Mouse (Mus musculus) A20 (cell line): Measurements from ENCODE around the gene Supt6.

Source experiments
- DNase-seq: peaks from one replicate; pipeline ENCODE4 v3.0.0-alpha.2; 2011; ENCODE audit warnings: low read depth, low spot score

The Supt6 gene

DNA sequence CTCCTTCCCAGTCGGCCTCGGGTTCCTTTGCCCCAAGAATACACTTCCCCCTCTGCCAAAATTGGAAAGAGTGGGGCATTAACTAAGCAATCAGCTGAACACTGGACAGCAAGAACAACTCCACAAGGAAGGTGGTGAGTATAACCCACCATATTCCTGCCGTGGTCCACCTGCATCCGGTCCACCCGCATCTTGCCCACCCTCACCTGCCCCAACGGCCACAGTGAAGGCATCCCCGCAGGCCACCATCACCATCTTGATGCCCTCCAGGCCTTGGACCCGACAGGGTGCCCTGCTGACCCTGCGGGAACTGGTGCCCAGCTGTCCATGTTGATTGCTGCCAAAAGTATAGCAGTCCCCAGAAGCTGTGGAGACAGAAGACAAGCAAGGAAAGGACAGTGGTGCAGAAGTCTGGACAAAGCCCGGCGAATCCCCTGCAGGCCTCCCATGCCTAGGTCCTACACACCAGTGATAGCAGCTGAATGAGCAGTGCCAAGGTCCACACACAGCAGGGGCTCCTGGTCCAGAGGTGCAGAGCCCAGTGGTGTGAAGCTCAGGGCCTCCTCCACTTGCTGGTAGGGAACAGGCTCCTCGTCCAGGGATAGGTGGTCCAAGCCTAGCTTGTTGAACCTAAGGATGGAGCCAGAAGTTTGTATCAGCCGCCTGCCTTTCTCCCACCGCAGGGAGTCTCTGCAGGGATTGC lies 78.4 kb downstream of the Supt6 start:
- DNase-seq = no peak

DNA sequence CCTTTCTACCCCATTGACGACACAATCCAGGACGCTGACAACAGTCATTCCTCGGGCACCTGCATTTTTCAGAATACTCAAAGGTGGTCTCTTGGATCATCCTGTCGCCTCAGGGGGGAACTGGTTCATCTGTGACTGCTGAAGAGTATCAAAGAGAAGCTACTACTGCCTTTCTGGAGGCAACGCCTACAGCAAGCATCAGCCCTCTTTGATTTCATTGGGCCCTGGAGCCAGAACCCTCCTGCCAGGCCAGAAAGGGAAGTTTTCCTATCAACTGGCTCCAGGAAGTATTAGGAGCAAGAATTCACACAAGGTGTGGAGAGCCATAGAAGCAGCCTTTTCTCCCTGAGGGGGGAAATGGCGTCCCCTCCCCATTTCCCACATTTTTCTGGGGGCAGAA lies 79.1 kb downstream of the Supt6 start:
- DNase-seq = no peak

DNA sequence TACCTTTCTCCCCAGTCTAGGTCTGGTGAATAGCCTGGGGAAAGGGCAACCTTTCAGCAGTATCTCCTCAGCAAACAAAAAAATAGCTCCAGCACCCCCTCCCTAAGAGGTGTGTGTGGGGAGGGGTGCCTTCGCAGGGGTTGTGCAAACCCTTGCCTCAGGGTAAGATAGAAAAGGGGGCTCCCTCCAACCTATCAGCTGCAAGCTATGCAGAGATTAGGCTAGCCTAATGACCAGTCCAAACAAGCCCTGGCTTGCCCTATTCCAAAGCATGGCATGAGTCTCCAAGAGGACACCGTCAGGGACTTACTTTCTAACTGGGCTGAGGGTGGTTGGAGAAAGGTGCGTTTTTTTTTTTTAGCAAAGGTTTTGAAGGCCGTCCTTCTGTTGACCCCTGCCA lies 79.6 kb downstream of the Supt6 start:
- DNase-seq = no peak

DNA sequence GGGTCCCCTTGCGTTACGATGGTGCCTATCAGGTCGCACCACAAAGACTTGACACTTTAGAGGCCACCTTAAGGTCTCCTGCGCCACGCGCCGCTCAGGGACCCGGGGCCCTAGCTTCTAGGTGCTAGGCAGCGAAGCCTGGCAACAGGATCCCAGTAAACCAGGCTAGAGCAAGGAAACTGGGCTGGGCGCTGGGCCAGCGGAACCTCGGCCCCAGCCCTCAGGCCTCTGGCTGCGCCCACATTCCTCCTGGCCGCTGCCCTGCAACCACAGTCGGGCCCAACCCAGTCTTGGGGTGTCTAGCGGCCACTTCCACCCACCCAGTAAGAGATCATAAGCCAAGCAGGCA lies 80.1 kb downstream of the Supt6 start:
- DNase-seq = no peak

DNA sequence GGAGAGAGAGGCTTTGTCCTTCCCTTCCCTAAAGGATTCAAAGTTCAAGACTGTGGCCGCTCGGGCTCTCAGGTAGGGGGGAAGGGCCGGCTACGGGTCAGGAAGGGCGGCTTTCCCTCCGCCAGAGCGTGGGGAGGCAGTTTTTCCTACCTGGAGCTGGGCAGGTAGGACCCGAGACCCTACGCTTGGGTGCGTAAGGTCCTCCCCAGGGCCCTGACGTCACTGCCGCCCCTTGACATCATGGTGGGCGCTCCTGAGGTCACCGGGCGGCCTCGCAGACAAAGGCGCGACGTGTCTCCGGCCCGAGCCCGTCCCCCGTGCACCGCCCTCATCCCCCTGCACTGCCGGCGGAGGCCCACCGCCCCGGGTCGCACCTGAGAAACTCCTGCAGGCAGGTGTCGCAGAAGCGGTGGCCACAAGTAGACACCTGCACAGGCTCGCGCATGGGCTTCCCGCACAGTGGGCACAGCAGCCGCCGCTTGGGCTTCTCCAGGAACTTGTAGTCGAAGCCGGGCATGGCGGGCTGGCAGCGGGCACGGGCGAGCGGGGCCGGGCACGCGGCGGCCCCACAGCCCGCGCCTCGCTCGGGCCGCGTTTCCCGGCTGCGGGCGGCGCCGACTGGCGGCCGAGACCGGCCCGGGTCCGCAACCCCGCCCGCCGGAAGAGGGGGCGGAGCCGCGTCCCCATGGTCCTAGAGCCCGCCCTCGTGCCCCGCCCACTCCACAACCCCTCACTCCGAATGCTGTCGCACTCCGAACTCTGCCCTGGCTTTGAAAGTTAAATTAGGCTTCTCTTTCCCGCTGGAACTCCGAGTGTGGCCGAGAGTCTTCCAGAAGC lies 80.6 kb downstream of the Supt6 start, which contains the start of gene Traf4:
Gene Traf4, minus strand, starts transcription at position 666 of the 837 bp plus-strand sequence.
- DNase-seq = peak; percentile 86

DNA sequence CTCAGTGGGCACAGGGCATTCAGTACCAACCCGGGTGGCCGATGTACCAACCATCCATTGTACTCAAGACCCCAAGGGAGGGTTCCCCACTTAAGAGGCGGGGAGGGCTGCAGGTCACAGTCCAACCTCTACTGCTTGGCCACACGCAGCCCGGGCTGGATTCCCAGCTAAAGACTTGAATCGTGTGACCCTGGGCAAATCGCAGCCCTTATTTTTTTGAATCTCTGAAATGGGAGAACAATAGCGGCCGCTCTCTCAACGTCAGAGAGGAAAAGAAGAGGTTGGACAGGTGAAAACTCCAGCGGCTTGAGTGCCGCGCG lies 81.2 kb downstream of the Supt6 start:
- DNase-seq = no peak

DNA sequence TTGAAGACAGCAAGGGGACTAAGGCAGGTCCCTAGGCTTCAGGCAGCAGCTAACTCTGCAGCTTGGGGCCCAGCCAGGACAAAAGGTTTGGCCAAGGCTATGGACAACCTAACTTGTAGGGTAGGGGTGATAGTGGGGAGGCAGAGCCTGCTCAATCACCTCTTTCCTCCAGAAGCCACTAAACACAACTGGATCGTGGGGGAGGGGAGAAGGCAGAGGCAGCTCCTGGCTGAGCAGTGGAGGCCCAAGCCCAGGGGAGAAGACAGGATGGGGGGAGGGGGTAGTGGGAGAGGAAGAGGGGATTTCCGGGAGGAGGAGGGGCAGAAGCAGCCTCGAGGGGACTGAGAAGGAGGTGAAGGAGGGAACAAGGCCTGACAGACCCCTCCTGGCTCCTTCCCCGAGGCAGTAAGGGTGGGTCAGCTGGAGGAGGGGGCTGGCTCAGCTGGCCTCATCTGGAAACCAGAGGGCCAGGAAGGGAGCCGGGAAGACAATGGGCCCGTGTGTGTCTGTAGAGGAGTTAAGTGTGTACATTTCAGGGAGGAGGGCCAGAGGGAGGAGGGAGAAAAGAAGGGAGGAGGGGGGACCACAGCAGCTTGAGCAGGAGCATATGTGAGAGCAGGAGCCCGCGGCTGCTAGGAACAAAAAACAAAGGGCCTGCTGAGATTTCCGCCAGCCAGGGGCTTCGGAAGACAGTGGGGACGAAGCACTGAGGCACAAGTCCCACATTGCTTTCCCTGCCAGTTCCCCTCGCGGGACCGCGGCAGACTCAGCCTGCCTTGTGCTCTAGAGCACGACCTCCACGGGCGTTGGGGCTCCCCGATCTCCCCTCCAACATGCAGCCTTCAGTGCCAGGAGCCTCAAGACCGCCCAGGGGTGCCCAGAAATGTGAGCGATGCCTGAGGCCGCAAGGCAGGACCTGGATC lies 81.8 kb downstream of the Supt6 start:
- peak; percentile 63 for DNase-seq

DNA sequence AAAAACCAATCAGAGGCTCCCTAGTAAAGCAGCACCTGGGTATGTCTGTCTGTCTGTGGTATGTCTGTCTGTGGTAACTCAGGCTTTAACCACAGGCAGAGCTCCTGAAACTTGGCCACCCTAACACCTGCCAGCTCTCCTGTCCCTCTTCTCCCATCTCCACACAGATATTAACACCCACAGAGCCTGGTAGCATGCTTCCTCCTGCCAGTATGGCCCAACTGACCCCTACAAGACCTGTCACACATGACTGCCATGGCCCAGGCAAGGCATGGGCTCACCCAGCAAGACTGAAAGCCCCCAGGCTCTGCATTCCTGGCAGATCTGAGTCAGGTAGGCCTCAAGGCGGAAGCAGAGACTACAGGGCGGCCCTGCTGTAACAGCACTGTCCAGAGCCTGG lies 82.7 kb downstream of the Supt6 start:
- DNase-seq = no peak

DNA sequence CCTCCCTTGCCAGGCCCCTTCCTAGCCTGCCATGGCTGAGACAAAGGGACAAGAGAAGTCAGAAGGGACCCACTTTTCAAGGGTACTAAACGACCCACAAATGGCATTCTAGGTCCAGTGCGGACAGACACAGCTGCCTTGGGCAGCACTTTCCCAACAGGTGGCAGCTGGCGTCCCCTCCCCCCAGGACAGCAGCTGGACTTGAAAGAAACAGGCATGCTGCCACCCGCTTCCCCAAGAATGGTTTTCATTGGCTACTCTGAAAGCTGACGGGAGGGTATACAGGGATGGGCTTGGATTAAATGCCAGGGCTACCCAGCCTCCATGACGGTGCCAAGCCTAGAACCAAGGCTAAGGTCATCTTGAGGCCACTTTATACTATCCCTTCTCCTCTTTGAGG lies 83.3 kb downstream of the Supt6 start:
- DNase-seq = no peak

DNA sequence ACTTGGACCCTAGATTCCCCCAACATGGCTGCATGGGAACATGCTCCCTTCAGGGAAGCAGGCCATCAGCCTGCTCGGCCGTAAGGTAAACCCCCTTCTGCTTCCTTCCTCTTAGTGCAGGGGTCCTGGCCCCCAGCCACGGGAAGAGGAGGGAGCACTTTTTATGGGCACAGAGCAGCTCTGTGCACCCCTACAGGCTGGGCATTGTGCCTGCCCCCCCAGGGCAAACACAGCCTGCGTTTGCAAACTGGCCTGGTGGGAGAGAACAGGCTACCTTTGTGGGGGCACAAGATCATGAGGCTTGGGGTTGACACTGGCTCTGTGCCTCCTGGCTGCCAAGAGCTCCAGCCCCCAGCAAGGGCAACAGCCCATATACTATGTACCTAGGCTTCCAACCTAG lies 83.8 kb downstream of the Supt6 start:
- no peak for DNase-seq

DNA sequence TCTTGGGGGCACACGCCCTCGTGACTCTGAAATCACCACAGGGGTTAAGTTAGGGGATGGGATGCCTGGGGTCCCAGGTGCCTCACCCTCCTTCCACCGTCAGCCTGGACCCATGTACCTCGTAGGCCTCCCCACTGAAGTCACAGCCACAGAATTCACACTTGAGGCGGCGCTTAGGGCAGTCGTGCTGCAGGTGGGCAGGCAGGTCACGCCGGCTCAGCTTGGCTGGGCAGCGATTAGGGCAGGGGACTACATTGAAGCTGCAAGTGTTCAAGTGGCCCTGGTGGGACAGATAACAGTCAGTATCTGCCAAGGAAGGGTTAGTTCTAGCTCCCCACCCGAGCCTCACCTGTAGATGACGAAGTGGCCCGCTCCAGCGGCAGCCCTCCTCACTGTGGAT lies 84.6 kb downstream of the Supt6 start:
- DNase-seq = no peak

DNA sequence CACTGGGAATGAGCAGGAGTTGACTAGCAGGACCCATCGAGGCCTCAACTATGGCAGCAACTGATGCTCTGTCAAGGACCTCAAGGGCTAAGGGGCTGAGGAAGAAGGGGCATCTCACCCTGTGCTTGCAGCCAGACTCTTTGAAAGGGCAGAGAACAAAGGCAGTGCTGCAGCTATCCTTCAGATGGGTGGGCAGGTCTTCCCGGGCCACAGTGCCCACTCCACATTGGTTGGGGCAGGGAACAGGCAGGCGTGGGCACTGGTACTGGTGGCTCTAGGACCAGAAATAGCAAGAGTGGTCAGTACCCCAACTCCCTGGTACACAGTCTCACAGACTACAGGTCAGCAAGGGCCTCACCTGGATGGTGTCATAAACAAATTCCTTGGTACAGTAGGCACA lies 85.1 kb downstream of the Supt6 start:
- DNase-seq = no peak

DNA sequence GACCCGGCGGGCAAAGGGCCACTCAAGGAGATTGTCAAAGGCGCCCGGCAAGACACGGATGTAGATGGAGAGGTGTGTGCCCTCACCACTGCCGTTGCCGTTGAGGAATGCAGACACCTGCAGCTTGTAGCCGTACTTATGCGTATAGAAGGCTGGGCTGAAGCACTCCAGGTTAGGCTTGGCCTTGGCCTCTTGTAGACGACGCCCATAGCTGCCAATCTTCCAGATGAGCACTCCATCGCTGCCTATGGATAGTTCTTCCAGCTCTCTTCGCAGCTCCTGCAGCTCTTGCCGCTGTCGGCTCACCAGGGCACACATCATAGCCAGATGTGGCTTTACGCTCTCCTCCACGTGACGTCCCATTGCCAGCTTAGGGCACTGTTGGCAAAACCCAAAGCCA lies 85.6 kb downstream of the Supt6 start:
- DNase-seq = no peak

DNA sequence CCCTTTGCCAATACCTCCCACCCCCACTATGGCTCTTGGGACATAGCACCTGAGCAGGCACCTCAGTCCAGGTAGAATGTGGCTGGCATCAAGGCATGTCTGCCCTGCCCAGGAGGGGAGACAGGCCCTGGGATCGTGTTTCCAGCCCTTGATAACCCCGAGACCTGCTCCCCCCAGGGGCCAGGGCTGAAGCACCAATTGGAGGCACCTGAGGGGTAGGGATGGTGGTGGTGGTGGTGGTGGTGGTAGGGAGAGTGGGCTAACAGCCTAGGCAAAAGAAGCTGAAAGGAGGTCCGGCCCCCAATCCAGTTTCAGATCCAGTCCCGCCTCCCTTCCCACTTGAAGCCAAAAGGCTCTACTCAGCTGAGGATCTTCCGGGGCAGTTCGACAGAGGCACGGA lies 86.2 kb downstream of the Supt6 start:
- DNase-seq = no peak

DNA sequence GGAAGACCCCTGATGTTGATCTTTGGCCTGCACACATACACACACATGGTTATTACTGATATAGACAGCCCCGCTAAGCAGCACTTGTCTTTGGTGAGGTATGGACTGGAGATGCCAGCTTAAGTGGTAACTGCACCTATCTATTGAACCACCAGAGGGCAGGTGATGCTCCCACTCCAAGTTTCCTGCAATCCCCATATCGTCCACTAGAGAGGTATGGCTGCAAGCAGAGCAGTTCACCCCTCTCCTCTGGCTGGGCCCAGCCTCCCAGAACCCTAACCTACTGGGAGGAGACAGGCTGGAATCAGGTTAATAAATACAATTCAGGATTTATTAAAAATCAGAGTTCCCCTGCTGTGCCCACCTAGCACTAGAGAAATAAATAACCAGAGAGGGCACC lies 86.7 kb downstream of the Supt6 start:
- DNase-seq = peak; percentile 88
